Mouse (Mus musculus): ENCODE measurements around the gene Olfr1346. TPM values are rescaled to one million over a fixed set of nuclear protein-coding genes. Genes with fewer than 3 reads are reported as not detected.

The Olfr1346 gene
- 0.01 TPM for polyA plus RNA-seq (2012; fragmentation: generic; extraction: Trizol)
- long read RNA-seq, experiment 1: 0 reads
- long read RNA-seq, experiment 2: 0 reads

DNA sequence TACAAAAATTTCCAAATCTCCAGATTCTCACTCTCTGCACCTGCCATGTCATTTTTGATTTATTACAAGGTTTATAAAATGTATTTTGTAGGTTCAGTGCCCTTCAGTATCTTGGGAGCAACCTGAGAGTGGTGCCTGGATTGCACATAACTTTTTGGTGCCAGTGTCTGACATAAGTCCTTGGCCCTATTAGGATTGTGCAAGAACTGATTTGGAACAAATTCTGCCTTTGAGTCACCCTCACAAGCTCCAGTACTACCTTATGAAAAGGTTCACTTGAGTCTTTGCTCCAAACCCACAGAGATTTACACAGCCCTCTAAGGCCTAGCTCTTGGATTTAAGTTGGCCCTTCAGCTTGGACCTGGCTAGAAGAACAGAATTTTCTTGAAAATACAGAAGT, at the start of gene Olfr1346:
Olfr1346 (plus strand) TSS at position 151 of the 400 bp plus-strand sequence.
- H3K4me3 ChIP-seq (ENCODE audit: insufficient read depth, poor library complexity, severe bottlenecking): no peak within 1 kb of the TSS
- H3ac ChIP-seq (ENCODE audit: control insufficient read depth, insufficient read length, low read depth): no peak within 1 kb of the TSS
- no peaks in the 10 kb centered on the region for H3K79me3 ChIP-seq (ENCODE audit: low read depth)
- H3K36me3 ChIP-seq (ENCODE audit: control insufficient read depth, insufficient read depth): no peaks in the 10 kb centered on the region
- H3K79me2 ChIP-seq (ENCODE audit: control insufficient read depth, insufficient read depth): no peaks in the 10 kb centered on the region
- TF ChIP-seq MYOG (IDR thresholded peaks at IDR 0.05; ENCODE audit: control insufficient read depth, extremely low read depth, insufficient read length) (no peak), MYOD1 (IDR thresholded peaks at IDR 0.05; ENCODE audit: control insufficient read depth, insufficient read length, low read depth) (no peak), CEBPB (IDR thresholded peaks at IDR 0.05; ENCODE audit: low read depth) (no peak)
- no peaks in the 10 kb centered on the region for H3K27me3 ChIP-seq (ENCODE audit: control insufficient read depth, insufficient read depth, insufficient read length)

DNA sequence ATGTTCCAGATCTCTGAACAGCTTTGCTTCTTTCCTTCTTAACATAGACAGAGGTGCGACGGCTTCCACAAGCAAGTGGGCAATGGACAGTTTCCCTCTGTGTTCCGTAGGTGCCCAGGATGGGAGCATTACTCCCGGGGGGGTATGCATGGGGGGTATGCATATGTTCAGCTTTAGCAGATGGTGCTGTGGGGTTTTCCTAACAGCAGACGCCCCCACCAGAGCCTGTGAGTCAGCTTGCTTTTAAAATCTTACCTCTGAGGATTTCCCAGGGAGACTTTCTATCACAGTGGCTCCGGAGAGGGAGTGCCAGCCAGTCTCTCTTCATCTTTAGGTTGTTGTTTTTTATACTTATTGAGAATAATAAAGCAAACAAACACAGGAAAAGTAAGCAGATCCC, 47.0 kb upstream of the Olfr1346 start:
- no peak overlapping the region for H3ac ChIP-seq (ENCODE audit: control insufficient read depth, insufficient read length, low read depth)

DNA sequence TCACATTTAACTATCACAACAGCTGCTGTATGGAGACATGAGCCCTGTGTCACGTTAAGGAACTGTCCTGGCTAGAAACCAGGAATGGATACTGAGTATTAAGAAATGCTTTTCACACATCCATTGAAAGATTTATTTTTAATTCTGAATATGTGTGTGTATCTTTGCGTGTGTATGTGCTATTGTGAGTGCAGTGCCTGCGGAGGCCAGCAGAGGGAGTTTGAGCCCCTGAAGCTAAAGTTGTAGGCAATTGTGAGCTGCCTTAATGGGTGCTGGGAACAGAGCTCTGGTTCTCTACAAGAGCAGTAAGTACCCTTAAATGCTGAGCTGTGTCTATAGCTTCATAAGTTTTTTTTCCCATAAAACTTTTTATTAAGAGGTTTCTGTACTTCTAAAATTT, 37.5 kb upstream of the Olfr1346 start:
- Histone ChIP-seq H3K27me3 (ENCODE audit: control insufficient read depth, insufficient read depth, insufficient read length) (no peaks in the 10 kb centered on the region), H3K79me3 (ENCODE audit: low read depth) (no peaks in the 10 kb centered on the region), H3K36me3 (ENCODE audit: control insufficient read depth, insufficient read depth) (no peaks in the 10 kb centered on the region), H3K4me3 (ENCODE audit: insufficient read depth, poor library complexity, severe bottlenecking) (no peak overlapping the region), H3ac (ENCODE audit: control insufficient read depth, insufficient read length, low read depth) (no peak overlapping the region), H3K79me2 (ENCODE audit: control insufficient read depth, insufficient read depth) (no peaks in the 10 kb centered on the region)
- TF ChIP-seq FOSL1 (IDR thresholded peaks at IDR 0.05; ENCODE audit: insufficient read depth, low read length, poor library complexity, severe bottlenecking): no peak
- TF ChIP-seq MYOG (IDR thresholded peaks at IDR 0.05; ENCODE audit: control insufficient read depth, extremely low read depth, insufficient read length): no peak
- no peak for TF ChIP-seq MAX (IDR thresholded peaks at IDR 0.05)
- TF ChIP-seq CEBPB (IDR thresholded peaks at IDR 0.05; ENCODE audit: low read depth): no peak
- no peak for TF ChIP-seq USF1 (IDR thresholded peaks at IDR 0.05; ENCODE audit: low read depth)

More for the DNA sequence above, 47.0 kb upstream of the Olfr1346 start:
- no peak for TF ChIP-seq FOSL1 (IDR thresholded peaks at IDR 0.05; ENCODE audit: insufficient read depth, low read length, poor library complexity, severe bottlenecking)
- TF ChIP-seq CTCF (IDR thresholded peaks at IDR 0.05; ENCODE audit: control insufficient read depth, insufficient read depth, insufficient read length): no peak
- no peak for TF ChIP-seq USF1 (IDR thresholded peaks at IDR 0.05; ENCODE audit: low read depth)
- TF ChIP-seq MAX (IDR thresholded peaks at IDR 0.05): no peak
- TF ChIP-seq MYOD1 (IDR thresholded peaks at IDR 0.05; ENCODE audit: control insufficient read depth, insufficient read length, low read depth): no peak
- no peak for TF ChIP-seq MYOG (IDR thresholded peaks at IDR 0.05; ENCODE audit: control insufficient read depth, extremely low read depth, insufficient read length)
- no peak for TF ChIP-seq CEBPB (IDR thresholded peaks at IDR 0.05; ENCODE audit: low read depth)
- Histone ChIP-seq H3K27me3 (ENCODE audit: control insufficient read depth, insufficient read depth, insufficient read length) (no peaks in the 10 kb centered on the region), H3K36me3 (ENCODE audit: control insufficient read depth, insufficient read depth) (no peaks in the 10 kb centered on the region), H3K79me2 (ENCODE audit: control insufficient read depth, insufficient read depth) (no peaks in the 10 kb centered on the region), H3K4me3 (ENCODE audit: insufficient read depth, poor library complexity, severe bottlenecking) (no peak overlapping the region), H3K79me3 (ENCODE audit: low read depth) (no peaks in the 10 kb centered on the region)

DNA sequence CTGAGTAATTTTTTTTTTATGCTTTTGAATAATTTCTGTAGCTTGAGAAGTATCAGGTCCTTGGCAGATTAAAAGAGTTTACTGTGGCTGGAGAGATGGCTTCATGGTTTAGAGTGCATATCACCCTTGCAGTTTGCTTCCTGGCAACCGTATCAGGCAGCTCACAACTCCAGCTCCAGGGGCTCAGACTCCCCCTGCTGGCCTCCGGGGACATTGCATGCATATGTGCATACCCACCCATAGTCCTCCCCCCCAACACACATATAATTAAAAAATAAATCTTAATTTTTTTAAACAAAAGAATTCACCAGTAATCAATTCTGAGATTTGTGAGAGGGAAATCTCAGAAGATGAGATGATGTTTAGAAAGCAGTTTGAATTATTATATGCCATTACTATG, 36.6 kb upstream of the Olfr1346 start:
- Histone ChIP-seq H3K36me3 (ENCODE audit: control insufficient read depth, insufficient read depth) (no peaks in the 10 kb centered on the region), H3ac (ENCODE audit: control insufficient read depth, insufficient read length, low read depth) (no peak overlapping the region)
- TF ChIP-seq FOSL1 (IDR thresholded peaks at IDR 0.05; ENCODE audit: insufficient read depth, low read length, poor library complexity, severe bottlenecking) (no peak), CEBPB (IDR thresholded peaks at IDR 0.05; ENCODE audit: low read depth) (no peak)

DNA sequence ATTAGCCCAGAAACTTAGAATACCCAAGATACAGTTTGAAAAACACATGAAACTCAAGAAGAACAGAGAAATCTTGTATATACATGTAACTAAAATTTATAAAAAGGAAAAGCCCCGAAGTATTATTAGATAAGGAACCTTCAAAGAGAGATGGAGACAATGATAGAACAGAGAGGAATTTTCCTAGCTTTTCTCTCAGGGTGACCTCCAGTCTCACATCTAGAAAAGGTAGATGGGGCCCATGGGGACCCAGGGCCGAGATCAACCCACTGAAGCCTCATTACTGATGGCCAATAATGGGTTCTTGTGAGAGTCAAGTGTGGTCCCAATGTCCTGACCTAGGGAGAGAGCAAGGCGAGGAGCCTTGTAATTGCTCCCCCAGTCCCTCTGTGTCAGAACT, 28.5 kb upstream of the Olfr1346 start, which contains the start of gene Olfr1344:
Olfr1344 (plus strand) TSS at position 301 of the 400 bp plus-strand sequence.
- H3K79me2 ChIP-seq (ENCODE audit: control insufficient read depth, insufficient read depth): no peaks in the 10 kb centered on the region
- no peak within 1 kb of the TSS for H3ac ChIP-seq (ENCODE audit: control insufficient read depth, insufficient read length, low read depth)
- no peaks in the 10 kb centered on the region for H3K27me3 ChIP-seq (ENCODE audit: control insufficient read depth, insufficient read depth, insufficient read length)
- H3K4me3 ChIP-seq (ENCODE audit: insufficient read depth, poor library complexity, severe bottlenecking): no peak within 1 kb of the TSS
- H3K36me3 ChIP-seq (ENCODE audit: control insufficient read depth, insufficient read depth): no peaks in the 10 kb centered on the region
- no peaks in the 10 kb centered on the region for H3K79me3 ChIP-seq (ENCODE audit: low read depth)
- TF ChIP-seq USF1 (IDR thresholded peaks at IDR 0.05; ENCODE audit: low read depth): no peak
- TF ChIP-seq CEBPB (IDR thresholded peaks at IDR 0.05; ENCODE audit: low read depth): no peak
- no peak for TF ChIP-seq CTCF (IDR thresholded peaks at IDR 0.05; ENCODE audit: control insufficient read depth, insufficient read depth, insufficient read length)
- TF ChIP-seq MYOG (IDR thresholded peaks at IDR 0.05; ENCODE audit: control insufficient read depth, extremely low read depth, insufficient read length): no peak
- no peak for TF ChIP-seq MAX (IDR thresholded peaks at IDR 0.05)
- no peak for TF ChIP-seq FOSL1 (IDR thresholded peaks at IDR 0.05; ENCODE audit: insufficient read depth, low read length, poor library complexity, severe bottlenecking)
- TF ChIP-seq MYOD1 (IDR thresholded peaks at IDR 0.05; ENCODE audit: control insufficient read depth, insufficient read length, low read depth): no peak

More for the DNA sequence above, 36.6 kb upstream of the Olfr1346 start:
- H3K27me3 ChIP-seq (ENCODE audit: control insufficient read depth, insufficient read depth, insufficient read length): no peaks in the 10 kb centered on the region
- no peaks in the 10 kb centered on the region for H3K79me3 ChIP-seq (ENCODE audit: low read depth)
- no peaks in the 10 kb centered on the region for H3K79me2 ChIP-seq (ENCODE audit: control insufficient read depth, insufficient read depth)
- H3K4me3 ChIP-seq (ENCODE audit: insufficient read depth, poor library complexity, severe bottlenecking): no peak overlapping the region

DNA sequence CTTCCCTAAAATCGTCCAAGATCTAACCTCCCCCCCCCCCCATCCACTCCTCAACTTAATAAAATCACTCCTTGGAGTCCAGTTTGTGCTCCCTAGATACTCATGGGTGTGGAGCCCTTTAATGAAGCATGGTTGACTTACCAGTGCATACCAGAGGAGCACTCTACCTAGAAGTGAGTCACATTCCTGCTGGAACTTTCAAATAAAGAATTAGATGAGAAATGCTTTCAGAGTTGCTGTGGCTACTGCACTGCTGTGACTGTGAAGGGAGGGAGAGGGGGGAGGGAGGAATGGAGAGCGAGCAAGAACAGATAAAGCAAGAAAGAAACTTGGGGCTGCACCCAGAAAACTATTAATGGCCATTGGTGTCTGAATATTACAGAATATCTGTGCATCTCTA, 25.7 kb upstream of the Olfr1346 start:
- H3K4me3 ChIP-seq (ENCODE audit: insufficient read depth, poor library complexity, severe bottlenecking): no peak overlapping the region
- H3K36me3 ChIP-seq (ENCODE audit: control insufficient read depth, insufficient read depth): no peaks in the 10 kb centered on the region
- H3K27me3 ChIP-seq (ENCODE audit: control insufficient read depth, insufficient read depth, insufficient read length): no peaks in the 10 kb centered on the region
- no peaks in the 10 kb centered on the region for H3K79me3 ChIP-seq (ENCODE audit: low read depth)
- H3ac ChIP-seq (ENCODE audit: control insufficient read depth, insufficient read length, low read depth): no peak overlapping the region
- no peaks in the 10 kb centered on the region for H3K79me2 ChIP-seq (ENCODE audit: control insufficient read depth, insufficient read depth)
- TF ChIP-seq FOSL1 (IDR thresholded peaks at IDR 0.05; ENCODE audit: insufficient read depth, low read length, poor library complexity, severe bottlenecking) (no peak), USF1 (IDR thresholded peaks at IDR 0.05; ENCODE audit: low read depth) (no peak), CEBPB (IDR thresholded peaks at IDR 0.05; ENCODE audit: low read depth) (no peak), MYOG (IDR thresholded peaks at IDR 0.05; ENCODE audit: control insufficient read depth, extremely low read depth, insufficient read length) (no peak), MAX (IDR thresholded peaks at IDR 0.05) (no peak), MYOD1 (IDR thresholded peaks at IDR 0.05; ENCODE audit: control insufficient read depth, insufficient read length, low read depth) (no peak), CTCF (IDR thresholded peaks at IDR 0.05; ENCODE audit: control insufficient read depth, insufficient read depth, insufficient read length) (no peak)
